Mouse (Mus musculus) myocyte (in vitro differentiated cells): Measurements from ENCODE around the gene Cep72.

ENCODE experiments used
- E2F4 ChIP-seq: IDR thresholded peaks from one replicate; pipeline ENCODE4 v1.6.1; 2011; ENCODE audit warnings: mild to moderate bottlenecking, control low read depth, moderate library complexity; ENCODE audit not compliant: insufficient read depth
- POLR2A ChIP-seq: IDR thresholded peaks from one replicate; pipeline ENCODE4 v1.6.1; 2011; ENCODE audit warnings: low read depth, mild to moderate bottlenecking, control low read depth, moderate library complexity; ENCODE audit not compliant: insufficient read length
- POLR2AphosphoS2 ChIP-seq: IDR thresholded peaks from one replicate; pipeline ENCODE4 v1.6.1; 2011; ENCODE audit warnings: low read depth, control low read depth; ENCODE audit not compliant: insufficient read length
- TCF3 ChIP-seq: IDR thresholded peaks from one replicate; pipeline ENCODE4 v1.6.1; 2011; ENCODE audit warnings: low read depth, control low read depth; ENCODE audit not compliant: insufficient read length

DNA sequence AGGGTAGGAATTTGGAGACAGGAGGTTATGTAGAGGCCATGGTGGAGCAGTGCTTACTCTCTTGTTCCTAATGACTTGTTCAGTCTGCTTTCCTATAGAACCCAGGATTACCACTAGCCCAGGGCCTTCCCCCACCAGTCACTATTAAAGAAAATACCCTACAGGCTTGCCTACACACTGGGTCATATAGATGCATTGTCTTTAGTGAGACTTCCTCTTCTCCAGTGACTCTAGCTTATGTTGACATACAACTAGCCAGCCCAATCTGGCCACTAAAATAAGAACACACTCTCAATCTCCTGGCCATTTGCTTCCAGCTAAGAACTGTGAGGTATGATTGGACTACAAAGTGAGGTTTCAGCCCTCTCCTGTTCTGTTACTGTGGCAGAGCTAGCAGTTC lies 61.6 kb downstream of the Cep72 start:
- TF ChIP-seq POLR2A (no peak), TCF3 (no peak), POLR2AphosphoS2 (no peak), E2F4 (no peak)
